In genomic region chr6:118593377-118594061, GRCm38 (mm10) we compare ENCODE assay signal across 7 mouse cellular contexts. TPM values are rescaled to one million over a fixed set of nuclear protein-coding genes. Genes with fewer than 3 reads are reported as not detected.
DNase-seq lines count a peak whose midpoint lies in the region; ATAC-seq lines count a peak whose summit lies in the region.

No protein-coding gene starts in this region.

- peak; percentile 58 for DNase-seq in R1 (ENCODE audit: low read depth, low spot score)
- peak; percentile 19 for DNase-seq in forelimb bud, embryonic 11.5 days (ENCODE audit: low read depth, low spot score)
- peak; percentile 46 to 66 for DNase-seq in kidney, postnatal 25 days
- peak; percentile 40 for DNase-seq in testis, postnatal 14 days (ENCODE audit: low spot score)
- no peak for DNase-seq in right cerebral cortex, postnatal 25 days

- ATAC-seq in CD4-positive, CD25-positive, alpha-beta regulatory T cell, adult 4 months: peak; percentile 26
- peak; percentile 45; the same call in 1 of the 2 replicates for ATAC-seq in megakaryocyte, adult 5-6 weeks (ENCODE audit: poor library complexity, severe bottlenecking)

RNA-seq across cellular contexts. Expression of gene Ankrd26, which starts 31.5 kb away (rescaled TPM):
- polyA plus RNA-seq in CD4-positive, CD25-positive, alpha-beta regulatory T cell, adult 4 months (2017; shearing (Covaris generic)): 10 to 100 TPM; 11.1 to 11.4 TPM
- total RNA-seq in megakaryocyte, adult 5-6 weeks (2015): 1.8 and 2.7 TPM in 2 replicates
- 4.1 and 9.7 TPM in 2 replicates for total RNA-seq in megakaryocyte, adult 5-6 weeks (2017)
